Mouse (Mus musculus) intestine, embryonic 15.5 days (tissue): Measurements from ENCODE around the gene Nmb. TPM values are rescaled to one million over a fixed set of nuclear protein-coding genes. Genes with fewer than 3 reads are reported as not detected.

Source experiments
- ATAC-seq: fragments of 200-750 bp; cut with Nextera tagmentation; 2 replicates; pipeline ENCODE4 v1.8.0; 2017; ENCODE audit warnings: moderate TSS enrichment, moderate library complexity
- H3K27ac ChIP-seq: fragments of 300-500 bp; sonication (generic); 2 replicates; pipeline ENCODE4 v1.5.1; 2015; ENCODE audit warnings: mild to moderate bottlenecking, inconsistent platforms
- H3K27me3 ChIP-seq: fragments of 300-500 bp; sonication (generic); replicated peaks from 2 replicates; pipeline ENCODE4 v1.6.1; 2015; ENCODE audit warnings: inconsistent platforms
- H3K36me3 ChIP-seq: fragments of 300-500 bp; sonication (generic); 2 replicates; pipeline ENCODE4 v1.6.1; 2015; ENCODE audit warnings: inconsistent platforms
- H3K4me1 ChIP-seq: fragments of 300-500 bp; sonication (generic); replicated peaks from 2 replicates; pipeline ENCODE4 v1.6.1; 2015; ENCODE audit warnings: inconsistent platforms
- H3K4me2 ChIP-seq: fragments of 300-500 bp; sonication (generic); replicated peaks from 2 replicates; pipeline ENCODE4 v1.6.1; 2015; ENCODE audit warnings: mild to moderate bottlenecking, inconsistent platforms
- H3K4me3 ChIP-seq: fragments of 300-500 bp; sonication (generic); replicated peaks from 2 replicates; pipeline ENCODE4 v1.5.1; 2015; ENCODE audit warnings: inconsistent platforms
- H3K9ac ChIP-seq: fragments of 300-500 bp; sonication (generic); 2 replicates; pipeline ENCODE4 v1.6.1; 2015; ENCODE audit warnings: inconsistent platforms
- H3K9me3 ChIP-seq: fragments of 300-500 bp; sonication (generic); 2 replicates; pipeline ENCODE4 v1.6.1; 2016; ENCODE audit warnings: inconsistent platforms
- WGBS: fragments of 180-500 bp; shearing (Covaris S2); methylation state at CpG from one replicate; pipeline ENCODE4 v1.1.7; 2015; 5-methylcytosine and 5-hydroxymethylcytosine counted together
- polyA plus RNA-seq: library from polyadenylated mRNA; unstranded; fragments of >200 nt; fragmentation: Nextera tagmentation; extraction: Ambion mirVana; gene quantifications from 2 replicates; pipeline ENCODE4 v1.2.1, GENCODE M21; 2015

The Nmb gene
- polyA plus RNA-seq, 1 experiment from 2014 or later, result 4.5 TPM

DNA sequence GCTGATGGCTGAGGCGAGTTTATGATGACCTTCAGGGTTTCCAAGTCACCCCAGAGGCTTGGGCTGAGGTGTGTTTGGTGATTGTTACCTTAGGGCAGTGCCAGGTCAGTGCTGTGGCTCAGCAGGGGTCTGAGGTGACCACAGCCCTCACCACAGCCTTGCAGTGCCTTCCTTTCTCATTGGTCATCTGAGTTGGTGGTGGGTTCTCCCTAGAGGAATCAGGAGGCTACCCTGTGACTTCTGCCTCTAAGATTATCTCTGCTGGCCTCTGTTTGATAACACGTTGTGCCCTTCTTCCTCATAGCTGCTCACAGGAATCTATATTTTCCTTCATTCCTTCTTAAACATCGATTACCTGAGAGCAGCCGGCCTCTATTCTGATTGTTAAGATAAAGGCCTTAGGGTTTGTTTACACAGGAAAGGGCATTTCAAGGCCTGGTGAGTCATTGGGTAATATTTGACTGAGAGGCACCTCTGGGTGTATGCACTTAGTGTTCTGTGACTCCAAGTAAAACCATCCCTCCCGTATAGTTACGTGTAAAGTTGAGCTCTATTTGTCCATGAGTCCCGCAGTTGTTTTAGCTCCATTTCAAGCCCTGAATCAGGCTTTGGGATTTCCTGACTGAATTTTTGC is 38.2 kb downstream of the Nmb start:
- Histone ChIP-seq H3K27ac (peak overlapping the region; percentile 84), H3K9me3 (no peaks in the 10 kb centered on the region), H3K4me1 (peaks cover 26% of the 10 kb centered on the region), H3K36me3 (peaks cover 15% of the 10 kb centered on the region), H3K4me2 (peak overlapping the region; percentile 47), H3K9ac (peak overlapping the region; percentile 17; the same call in 1 of the 2 replicates), H3K4me3 (no peak overlapping the region), H3K27me3 (no peaks in the 10 kb centered on the region)
- 54% methylated on average over 7 of the region's 7 CpGs for WGBS
- peak; percentile 94 for ATAC-seq

DNA sequence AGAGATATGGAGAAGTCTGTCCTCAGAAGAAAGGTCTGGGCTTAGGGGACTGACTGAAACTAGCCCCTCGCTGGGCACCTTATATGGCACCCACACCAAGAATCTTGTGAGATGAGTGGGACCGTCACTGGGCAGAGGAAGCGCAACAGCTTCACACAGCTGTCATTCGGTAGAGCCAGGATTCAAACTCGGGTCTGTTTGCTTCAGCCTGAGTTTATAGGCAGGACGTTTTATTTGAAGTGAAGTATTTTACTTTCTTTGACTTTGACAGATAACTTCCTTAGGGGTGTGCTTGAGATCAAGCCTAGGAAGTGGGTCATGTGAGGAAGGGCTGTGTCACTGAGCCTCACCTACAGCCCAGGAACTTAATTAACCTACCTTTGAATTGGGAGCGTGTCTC is 39.4 kb downstream of the Nmb start:
- Histone ChIP-seq H3K9ac (no peak overlapping the region), H3K4me3 (no peak overlapping the region), H3K4me1 (peaks cover 28% of the 10 kb centered on the region), H3K4me2 (no peak overlapping the region), H3K9me3 (no peaks in the 10 kb centered on the region), H3K27ac (peak overlapping the region; percentile 84), H3K27me3 (no peaks in the 10 kb centered on the region), H3K36me3 (peaks cover 11% of the 10 kb centered on the region)
- WGBS, result 77% methylated on average over 7 of the region's 7 CpGs
- ATAC-seq, result no peak

- H3K27ac ChIP-seq, result peak overlapping the region; percentile 84; the same call in 1 of the 2 replicates
- H3K4me2 ChIP-seq, result no peak overlapping the region
- H3K9ac ChIP-seq, result no peak overlapping the region
- no peaks in the 10 kb centered on the region for H3K27me3 ChIP-seq
- WGBS, result 73% methylated on average over 8 of the region's 8 CpGs
- peaks cover 32% of the 10 kb centered on the region for H3K4me1 ChIP-seq
- peaks cover 9% of the 10 kb centered on the region for H3K36me3 ChIP-seq
- H3K4me3 ChIP-seq, result no peak overlapping the region
- no peaks in the 10 kb centered on the region for H3K9me3 ChIP-seq
- ATAC-seq, result no peak
These were observed 40.0 kb downstream of the Nmb start for GRCm38 (mm10) chr7:80864831-80865230.

DNA sequence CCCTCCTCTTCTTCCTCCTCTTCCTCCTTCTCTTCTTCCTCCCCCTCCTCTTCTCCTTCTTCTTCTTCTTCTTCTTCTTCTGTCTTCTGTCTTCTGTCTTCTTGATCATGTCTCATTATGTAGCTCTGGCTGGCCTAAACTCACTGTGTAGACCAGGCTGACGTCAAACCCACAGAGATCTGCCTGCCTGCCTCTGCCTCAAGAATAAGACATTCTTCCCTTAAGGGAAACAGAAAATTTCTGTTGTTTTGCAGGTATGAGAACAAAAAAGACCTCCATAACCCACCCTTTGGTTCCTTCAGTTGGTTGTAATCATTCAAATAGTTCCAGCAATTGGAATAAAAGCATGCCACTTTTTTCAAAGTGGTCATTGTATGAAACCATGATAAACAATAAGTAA is 40.7 kb downstream of the Nmb start:
- peaks cover 33% of the 10 kb centered on the region for H3K4me1 ChIP-seq

GRCm38 (mm10) chr7:80863520-80863919 is 41.4 kb downstream of the Nmb start:
- Histone ChIP-seq H3K4me2 (0 out of 2 replicates have a peak overlapping the region, but pooled peaks have one; percentile 12), H3K4me3 (no peak overlapping the region), H3K9me3 (no peaks in the 10 kb centered on the region), H3K36me3 (peaks cover 9% of the 10 kb centered on the region), H3K27me3 (no peaks in the 10 kb centered on the region), H3K9ac (peak overlapping the region; percentile 10; the same call in 1 of the 2 replicates), H3K4me1 (peaks cover 33% of the 10 kb centered on the region), H3K27ac (no peak overlapping the region)
- ATAC-seq, result no peak
- 81% methylated on average over 5 of the region's 5 CpGs for WGBS

More for the DNA sequence above, 40.7 kb downstream of the Nmb start:
- no peak overlapping the region for H3K9ac ChIP-seq
- no peaks in the 10 kb centered on the region for H3K9me3 ChIP-seq
- 71% methylated on average over 1 of the region's 1 CpGs for WGBS
- 0 out of 2 replicates have a peak overlapping the region, but pooled peaks have one; percentile 6 for H3K4me2 ChIP-seq
- no peak overlapping the region for H3K4me3 ChIP-seq
- ATAC-seq, result no peak
- H3K36me3 ChIP-seq, result peaks cover 9% of the 10 kb centered on the region
- H3K27ac ChIP-seq, result 0 out of 2 replicates have a peak overlapping the region, but pooled peaks have one; percentile 84
- H3K27me3 ChIP-seq, result no peaks in the 10 kb centered on the region

- Histone ChIP-seq H3K36me3 (peaks cover 3% of the 10 kb centered on the region; the same call in 1 of the 2 replicates), H3K4me3 (no peak overlapping the region), H3K9ac (no peak overlapping the region), H3K4me2 (0 out of 2 replicates have a peak overlapping the region, but pooled peaks have one; percentile 14), H3K9me3 (no peaks in the 10 kb centered on the region), H3K4me1 (peaks cover 33% of the 10 kb centered on the region), H3K27me3 (no peaks in the 10 kb centered on the region), H3K27ac (no peak overlapping the region)
- WGBS, result 82% methylated on average over 2 of the region's 2 CpGs
- ATAC-seq, result no peak
These were observed 42.4 kb downstream of the Nmb start for GRCm38 (mm10) chr7:80862475-80862874.

DNA sequence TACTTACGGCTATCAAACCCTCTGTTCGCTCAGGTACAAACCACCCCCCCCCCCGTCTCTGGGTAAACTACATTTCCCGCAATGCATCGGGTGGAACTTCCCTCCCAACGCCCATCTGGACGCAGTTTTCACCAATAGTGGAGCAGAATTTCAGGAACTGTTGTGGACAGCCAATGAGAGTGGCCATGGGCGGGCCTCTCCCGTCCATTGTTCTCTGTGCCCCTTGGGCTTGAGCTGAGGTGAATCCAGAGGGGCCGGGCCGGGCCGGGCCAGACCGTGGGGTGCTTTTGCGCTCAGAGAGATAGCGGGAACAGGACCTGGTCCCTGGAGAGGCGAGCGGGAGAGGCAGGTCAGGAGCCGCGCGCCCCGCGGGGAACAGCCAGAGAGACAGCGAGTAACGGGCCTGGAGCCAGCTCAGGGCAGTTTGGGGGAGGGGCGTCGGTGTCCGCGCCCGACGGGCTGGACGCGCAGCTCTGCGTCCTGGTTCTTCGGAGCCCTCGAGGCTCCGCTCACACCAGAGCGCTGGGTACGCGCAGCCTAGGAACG is 44.1 kb downstream of the Nmb start, which contains the start of gene Zscan2:
TSS of gene Zscan2 (plus strand) at position 192 of the 546 bp plus-strand sequence.
- Histone ChIP-seq H3K27me3 (no peaks in the 10 kb centered on the region), H3K9me3 (no peaks in the 10 kb centered on the region), H3K4me2 (peak within 1 kb of the TSS; percentile 81), H3K36me3 (peaks cover 3% of the 10 kb centered on the region; the same call in 1 of the 2 replicates), H3K4me1 (peaks cover 28% of the 10 kb centered on the region), H3K27ac (peak within 1 kb of the TSS; percentile 92), H3K9ac (peak within 1 kb of the TSS; percentile 92), H3K4me3 (peak within 1 kb of the TSS; percentile 98)
- peak; percentile 98 for ATAC-seq
- WGBS, result under 1% methylated on average over 40 of the region's 40 CpGs

- no peaks in the 10 kb centered on the region for H3K9me3 ChIP-seq
These were observed 44.6 kb downstream of the Nmb start for GRCm38 (mm10) chr7:80860227-80860626.

DNA sequence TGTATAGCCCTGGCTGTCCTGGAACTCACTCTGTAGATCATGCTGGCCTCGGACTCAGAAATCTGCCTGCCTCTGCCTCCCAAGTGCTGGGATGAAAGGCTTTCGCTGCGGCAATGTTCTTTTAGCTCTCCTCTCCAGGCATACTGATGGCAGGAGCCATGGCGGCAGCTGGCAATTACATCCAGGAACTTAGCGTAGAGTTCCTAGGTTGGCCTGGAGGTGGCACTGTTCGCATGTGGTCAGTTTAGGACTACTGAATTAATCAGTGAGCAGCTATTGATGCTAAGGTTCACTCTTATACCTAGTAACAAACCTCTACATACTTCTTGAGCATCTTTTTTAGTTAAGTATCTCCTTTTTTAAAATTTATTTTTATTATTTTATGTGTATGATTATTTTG is 47.7 kb downstream of the Nmb start:
- no peaks in the 10 kb centered on the region for H3K36me3 ChIP-seq
- H3K4me3 ChIP-seq, result no peak overlapping the region
- no peak overlapping the region for H3K4me2 ChIP-seq
- H3K9ac ChIP-seq, result no peak overlapping the region
- H3K27me3 ChIP-seq, result no peaks in the 10 kb centered on the region
- peaks cover 10% of the 10 kb centered on the region; the same call in 1 of the 2 replicates for H3K4me1 ChIP-seq
- WGBS, result 20% methylated on average over 6 of the region's 6 CpGs
- no peaks in the 10 kb centered on the region for H3K9me3 ChIP-seq
- no peak overlapping the region for H3K27ac ChIP-seq
- ATAC-seq, result no peak

More at GRCm38 (mm10) chr7:80860227-80860626, 44.6 kb downstream of the Nmb start:
- Histone ChIP-seq H3K27me3 (no peaks in the 10 kb centered on the region), H3K36me3 (peaks cover 3% of the 10 kb centered on the region; the same call in 1 of the 2 replicates), H3K4me2 (peak overlapping the region; percentile 76), H3K4me3 (peak overlapping the region; percentile 98), H3K4me1 (peaks cover 23% of the 10 kb centered on the region), H3K9ac (peak overlapping the region; percentile 92), H3K27ac (no peak overlapping the region)
- peak; percentile 67 for ATAC-seq
- under 1% methylated on average over 13 of the region's 13 CpGs for WGBS

DNA sequence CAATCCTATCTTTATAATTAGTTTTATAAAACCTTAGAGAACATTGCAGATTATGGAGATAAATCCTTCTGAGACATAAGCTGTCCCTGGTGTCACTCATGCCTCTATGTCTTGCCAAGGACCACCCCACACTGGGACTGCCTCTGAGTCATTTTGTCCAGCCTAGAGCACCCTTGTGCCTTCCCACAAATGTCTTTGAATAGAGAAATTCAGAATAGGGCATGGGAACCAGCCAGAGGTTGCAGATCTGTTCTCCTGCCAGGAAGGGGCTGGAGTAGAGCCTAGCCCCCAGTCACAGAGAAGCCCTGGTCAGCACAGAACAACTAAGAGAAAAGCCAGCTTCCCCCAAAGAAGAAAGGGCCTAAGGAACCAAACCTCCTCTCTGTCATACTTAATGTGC is 49.6 kb downstream of the Nmb start:
- peaks cover 5% of the 10 kb centered on the region; the same call in 1 of the 2 replicates for H3K4me1 ChIP-seq
- ATAC-seq, result no peak
- H3K9ac ChIP-seq, result no peak overlapping the region
- no peak overlapping the region for H3K27ac ChIP-seq
- no peak overlapping the region for H3K4me3 ChIP-seq
- H3K9me3 ChIP-seq, result no peaks in the 10 kb centered on the region
- H3K27me3 ChIP-seq, result no peaks in the 10 kb centered on the region
- no peaks in the 10 kb centered on the region for H3K36me3 ChIP-seq
- no peak overlapping the region for H3K4me2 ChIP-seq

DNA sequence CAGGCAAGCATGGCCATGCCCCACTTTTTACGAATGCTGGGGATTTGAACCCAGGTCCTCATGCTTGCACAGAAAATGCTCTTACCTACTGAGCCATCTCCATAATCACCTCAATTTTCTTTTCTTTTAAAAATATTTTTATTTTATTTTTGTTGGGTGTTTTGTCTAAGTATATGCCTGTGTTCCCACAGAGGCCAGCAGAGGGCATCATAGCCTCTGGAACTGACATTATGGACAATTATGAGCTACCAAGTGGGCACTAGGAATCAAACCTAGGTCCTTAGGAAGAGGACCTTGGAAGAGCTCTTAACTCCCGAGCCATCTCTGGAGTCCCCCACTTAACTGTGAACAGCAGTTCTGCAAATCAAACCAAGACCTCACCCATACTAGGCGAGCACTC is 51.7 kb downstream of the Nmb start:
- Histone ChIP-seq H3K36me3 (no peaks in the 10 kb centered on the region), H3K9ac (no peak overlapping the region), H3K27me3 (no peaks in the 10 kb centered on the region), H3K9me3 (no peaks in the 10 kb centered on the region), H3K27ac (no peak overlapping the region), H3K4me1 (no peaks in the 10 kb centered on the region), H3K4me2 (no peak overlapping the region), H3K4me3 (no peak overlapping the region)
- WGBS, result 94% methylated on average over 3 of the region's 3 CpGs
- ATAC-seq, result no peak
